Mouse (Mus musculus) MEL (cell line): Measurements from ENCODE around the gene Rhot2.

ENCODE experiments used
- CTCF ChIP-seq, 3 experiments: IDR thresholded peaks in 2 of 3; conservative IDR thresholded peaks in 1 of 3; 2 replicates each; pipeline ENCODE4 v1.5.1; 2011 to 2012; ENCODE audit warnings: low read length in 3 of 3, low read depth in 2 of 3, mild to moderate bottlenecking in 2 of 3, improper control_type of control experiment in 1 of 3, inconsistent platforms in 1 of 3, mixed read lengths in 1 of 3, moderate library complexity in 1 of 3; ENCODE audit not compliant: control insufficient read depth in 1 of 3, insufficient read depth in 1 of 3, poor library complexity in 1 of 3, severe bottlenecking in 1 of 3
- RCOR1 ChIP-seq: IDR thresholded peaks from 2 replicates; pipeline ENCODE4 v1.6.1; 2012; ENCODE audit warnings: low read depth, mild to moderate bottlenecking, inconsistent platforms, low read length, improper control_type of control experiment

- no peak for TF ChIP-seq RCOR1
- no peak for TF ChIP-seq CTCF (IDR thresholded peaks at IDR 0.05 in 2 of 3, conservative IDR thresholded peaks at IDR 0.05 in 1 of 3; ENCODE audit: control insufficient read depth in 1 of 3, insufficient read depth in 1 of 3, low read depth in 2 of 3, low read length in 3 of 3, poor library complexity in 1 of 3, severe bottlenecking in 1 of 3)
Measured at GRCm38 (mm10) chr17:25887467-25887866, 42.8 kb upstream of the Rhot2 start.
